28 mouse cellular contexts compared by ENCODE assay signal in genomic region chr6:114423051-114423676, GRCm38 (mm10). TPM values are rescaled to one million over a fixed set of nuclear protein-coding genes. Genes with fewer than 3 reads are reported as not detected.
DNase-seq lines count a peak whose midpoint lies in the region; ATAC-seq and TF ChIP-seq lines count a peak whose summit lies in the region.
"Had no signal": no experiment of that assay in that cellular context is flagged by ENCODE, and none has a peak within 500 bp of the region (broad histone marks: within the 10 kb centered on the region; RNA-seq: fewer than 3 reads in every experiment).

No protein-coding gene starts in this region.

- no peak for TF ChIP-seq CTCF in intestine, postnatal 0 days (IDR thresholded peaks at IDR 0.05; ENCODE audit: low read depth)

- DNase-seq in cerebellum, postnatal 10 days, result peak; percentile 72 to 87
- DNase-seq in cerebellum, adult 8-10 months, result no peak
- peak; percentile 17 for DNase-seq in kidney, adult 9 months
- DNase-seq in kidney, adult 18-20 months, result no peak
- DNase-seq in 3T3-L1 (ENCODE audit: low read depth, low spot score), result peak; percentile 49
- no peak for DNase-seq in spleen, postnatal 4 days (ENCODE audit: low spot score in 2 of 2)
- DNase-seq: adrenal gland, postnatal 10 days; cerebellum, adult 9-10 months; forebrain, postnatal 0 days; gastrocnemius, postnatal 10 days; liver, embryonic 13.5 days; lung, adult 18-20 months; lung, postnatal 14 days; right cerebral cortex, postnatal 25 days; spleen, adult 18-20 months; thymus, postnatal 4 days had no signal

- H3K4me2 ChIP-seq in intestine, postnatal 0 days (replicated peaks; ENCODE audit: low read depth), result no peak overlapping the region
- H3K4me2 ChIP-seq in heart, embryonic 12.5 days, result no peak overlapping the region
- H3K4me2 ChIP-seq: embryonic facial prominence, embryonic 15.5 days; forebrain, embryonic 12.5 days; heart, embryonic 15.5 days; hindbrain, embryonic 12.5 days; limb, embryonic 15.5 days; liver, embryonic 13.5 days; midbrain, embryonic 15.5 days had no signal

- H3K9me3 ChIP-seq in intestine, postnatal 0 days (ENCODE audit: control insufficient read depth), result no peaks in the 10 kb centered on the region
- H3K9me3 ChIP-seq in heart, embryonic 12.5 days (replicated peaks), result no peaks in the 10 kb centered on the region
- H3K9me3 ChIP-seq: embryonic facial prominence, embryonic 10.5 days; embryonic facial prominence, embryonic 15.5 days; forebrain, embryonic 12.5 days; heart, embryonic 15.5 days; hindbrain, embryonic 12.5 days; limb, embryonic 10.5 days; limb, embryonic 15.5 days; liver, embryonic 13.5 days; midbrain, embryonic 15.5 days had no signal

- H3K9ac ChIP-seq in intestine, postnatal 0 days (ENCODE audit: low read depth, low read length), result no peak overlapping the region
- no peak overlapping the region for H3K9ac ChIP-seq in heart, embryonic 12.5 days
- H3K9ac ChIP-seq: embryonic facial prominence, embryonic 15.5 days; forebrain, embryonic 12.5 days; forebrain, postnatal 0 days; heart, embryonic 15.5 days; hindbrain, embryonic 12.5 days; limb, embryonic 15.5 days; liver, embryonic 13.5 days; midbrain, embryonic 15.5 days had no signal

- peak; percentile 33; the same call in 1 of the 2 replicates for ATAC-seq in intestine, postnatal 0 days
- ATAC-seq in heart, embryonic 12.5 days (ENCODE audit: insufficient number of reproducible peaks, low FRiP score), result no peak
- ATAC-seq: forebrain, postnatal 0 days; midbrain, embryonic 15.5 days; Patski had no signal

- H3K4me3 ChIP-seq in intestine, postnatal 0 days (ENCODE audit: low read depth, low read length), result no peak overlapping the region
- no peak overlapping the region for H3K4me3 ChIP-seq in heart, embryonic 12.5 days
- H3K4me3 ChIP-seq: embryonic facial prominence, embryonic 10.5 days; embryonic facial prominence, embryonic 15.5 days; forebrain, embryonic 12.5 days; heart, embryonic 15.5 days; hindbrain, embryonic 12.5 days; layer of hippocampus, adult 2 months; limb, embryonic 10.5 days; limb, embryonic 15.5 days; liver, embryonic 13.5 days; midbrain, embryonic 15.5 days had no signal

- no peaks in the 10 kb centered on the region for H3K36me3 ChIP-seq in intestine, postnatal 0 days (ENCODE audit: control insufficient read depth, insufficient read depth)
- no peaks in the 10 kb centered on the region for H3K36me3 ChIP-seq in heart, embryonic 12.5 days
- H3K36me3 ChIP-seq: embryonic facial prominence, embryonic 10.5 days; embryonic facial prominence, embryonic 15.5 days; forebrain, embryonic 12.5 days; heart, embryonic 15.5 days; hindbrain, embryonic 12.5 days; limb, embryonic 10.5 days; limb, embryonic 15.5 days; liver, embryonic 13.5 days; midbrain, embryonic 15.5 days had no signal

- H3K27ac ChIP-seq in intestine, postnatal 0 days (ENCODE audit: low read depth, low read length), result no peak overlapping the region
- no peak overlapping the region for H3K27ac ChIP-seq in heart, embryonic 12.5 days (ENCODE audit: poor library complexity, severe bottlenecking)
- H3K27ac ChIP-seq: embryonic facial prominence, embryonic 10.5 days; embryonic facial prominence, embryonic 15.5 days; forebrain, embryonic 12.5 days; heart, embryonic 15.5 days; hindbrain, embryonic 12.5 days; layer of hippocampus, adult 2 months; limb, embryonic 10.5 days; limb, embryonic 15.5 days; liver, embryonic 13.5 days; midbrain, embryonic 15.5 days had no signal

- H3K27me3 ChIP-seq in intestine, postnatal 0 days (replicated peaks; ENCODE audit: control insufficient read depth, insufficient read depth, low read length), result no peaks in the 10 kb centered on the region
- peaks cover 17% of the 10 kb centered on the region for H3K27me3 ChIP-seq in heart, embryonic 12.5 days (replicated peaks)
- H3K27me3 ChIP-seq: embryonic facial prominence, embryonic 15.5 days; forebrain, embryonic 12.5 days; hindbrain, embryonic 12.5 days; liver, embryonic 13.5 days; midbrain, embryonic 15.5 days; Patski had no signal

- WGBS in intestine, postnatal 0 days, result 38% methylated on average over 9 of the region's 9 CpGs
- 69% methylated on average over 9 of the region's 9 CpGs for WGBS in heart, embryonic 12.5 days

- H3K4me1 ChIP-seq in intestine, postnatal 0 days (replicated peaks; ENCODE audit: control insufficient read depth, insufficient read depth, low read length), result no peaks in the 10 kb centered on the region
- H3K4me1 ChIP-seq in heart, embryonic 12.5 days (replicated peaks), result no peaks in the 10 kb centered on the region
- H3K4me1 ChIP-seq: embryonic facial prominence, embryonic 15.5 days; heart, embryonic 15.5 days; limb, embryonic 10.5 days; limb, embryonic 15.5 days; liver, embryonic 13.5 days had no signal

RNA-seq across cellular contexts. Expression of gene Hrh1, which starts 25.4 kb away (rescaled TPM):
- polyA plus RNA-seq in intestine, postnatal 0 days (2015; fragmentation: Nextera tagmentation; extraction: Ambion mirVana), result 0.46 TPM in 2 replicates
- not detected in 2 replicates for polyA plus RNA-seq in heart, embryonic 12.5 days (2016; fragmentation: Nextera tagmentation; extraction: Ambion mirVana)
- polyA plus RNA-seq: limb, embryonic 10.5 days; liver, embryonic 13.5 days; Patski had no signal

Comparison
In these comparisons a context has a peak if more than half of its experiments do, and no peak if none do; other contexts are left out.
1. DNase-seq: peak in cerebellum, postnatal 10 days (2 of 2), kidney, adult 9 months (single experiment) and 3T3-L1 (single experiment); none in cerebellum, adult 8-10 months (single experiment), kidney, adult 18-20 months (single experiment) and spleen, postnatal 4 days (0 of 2).